Mouse (Mus musculus): ENCODE data around the gene Sparcl1.

- TF ChIP-seq CTCF (IDR thresholded peaks at IDR 0.05; ENCODE audit: low read depth, low read length) (no peak), POLR2A (IDR thresholded peaks at IDR 0.05; ENCODE audit: extremely low read depth, insufficient read depth, low read length) (no peak)
These were observed 11.6 kb downstream of the Sparcl1 start for GRCm38 (mm10) chr5:104101678-104102531.

All from liver, adult 2 months (tissue).